Mouse (Mus musculus): ENCODE measurements at regions not wholly inside any gene's neighbourhood (a gene's known extent, or its start where the extent isn't known, plus 50 kb on each side); places are given as distances from the start of the nearest gene placed in this dataset.

DNA sequence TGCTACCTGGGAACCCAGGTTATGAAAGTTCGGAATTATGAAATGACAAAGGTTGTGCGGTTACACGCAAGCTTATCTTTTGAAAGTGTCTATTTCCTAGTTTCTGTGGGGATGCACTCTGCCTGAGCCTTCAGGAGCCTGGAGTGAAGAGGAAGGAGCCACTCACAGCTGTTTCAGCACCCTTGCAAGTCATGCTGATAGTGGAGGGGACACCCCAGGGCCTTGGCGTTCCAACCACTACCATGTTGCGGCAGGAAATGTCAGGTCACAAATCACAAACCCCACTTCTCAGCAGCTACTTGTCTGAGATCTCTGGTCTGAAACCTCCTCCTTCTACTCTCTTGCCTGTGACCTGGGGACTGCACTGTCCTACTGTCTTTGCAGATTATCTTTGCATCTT, 178.3 kb downstream of the Pten start:
- ATAC-seq (replicated peaks; ENCODE audit: low read depth, poor library complexity, severe bottlenecking), result peak; percentile 96

DNA sequence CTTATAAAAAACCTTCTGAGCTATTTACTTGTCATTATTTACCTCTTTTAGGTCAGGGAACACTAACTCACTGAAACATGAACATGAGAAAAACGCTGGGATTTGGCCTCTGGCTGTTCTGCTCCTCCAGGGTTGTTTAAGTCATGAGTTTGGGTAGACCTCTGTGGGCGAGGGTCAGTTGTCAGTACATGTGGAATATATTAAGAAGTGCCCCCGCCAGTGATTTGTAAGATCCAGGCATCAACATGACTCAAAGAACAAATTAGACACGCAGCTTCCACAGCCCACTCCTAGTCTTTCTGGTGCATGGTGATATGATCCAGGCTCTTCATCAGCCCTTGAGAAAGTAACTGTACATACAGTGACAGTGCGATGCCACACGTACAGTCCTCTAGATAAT, 180.3 kb downstream of the Pten start:
- no peak for ATAC-seq (replicated peaks; ENCODE audit: low read depth, poor library complexity, severe bottlenecking)

DNA sequence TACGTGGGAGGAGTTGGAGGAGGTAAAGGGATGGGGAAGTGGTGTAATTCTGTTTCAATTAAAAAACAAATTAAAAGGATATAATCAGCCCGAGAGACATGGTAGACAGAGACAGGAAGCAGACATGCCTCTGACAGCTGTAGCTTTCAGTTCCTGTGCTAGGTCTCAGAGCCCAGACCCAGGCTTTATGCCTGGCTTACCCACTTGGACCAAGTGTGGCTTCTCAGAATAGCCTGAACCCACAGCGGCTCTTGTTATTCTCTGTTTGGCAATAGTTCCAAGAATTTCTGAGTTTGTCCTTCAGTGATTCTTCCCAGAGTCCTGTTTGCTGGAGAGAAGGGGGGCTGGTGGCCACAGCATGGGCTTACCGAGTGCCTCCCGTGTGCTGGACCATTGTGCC, 182.4 kb downstream of the Pten start:
- ATAC-seq (replicated peaks; ENCODE audit: low read depth, poor library complexity, severe bottlenecking), result peak; percentile 48

DNA sequence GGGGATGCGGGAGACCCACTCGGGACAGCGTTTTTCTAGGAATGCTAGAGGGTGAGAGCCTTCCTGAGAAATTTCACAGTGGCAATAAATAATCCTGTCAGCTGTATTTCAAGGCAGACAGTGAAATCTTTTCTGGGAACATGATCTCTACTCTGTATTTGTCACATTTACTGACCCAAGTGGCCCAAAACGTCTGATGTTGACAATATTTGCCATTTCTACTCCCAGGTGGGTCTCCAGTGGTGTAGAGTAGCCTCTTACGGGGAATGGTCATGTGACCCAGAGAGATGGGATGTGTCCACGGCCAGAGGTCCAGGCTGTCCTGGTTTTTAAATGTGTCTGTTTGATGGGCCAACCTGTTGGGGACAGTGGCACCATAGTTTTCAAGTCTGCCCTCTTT, 183.5 kb downstream of the Pten start:
- ATAC-seq (replicated peaks; ENCODE audit: low read depth, poor library complexity, severe bottlenecking), result no peak

DNA sequence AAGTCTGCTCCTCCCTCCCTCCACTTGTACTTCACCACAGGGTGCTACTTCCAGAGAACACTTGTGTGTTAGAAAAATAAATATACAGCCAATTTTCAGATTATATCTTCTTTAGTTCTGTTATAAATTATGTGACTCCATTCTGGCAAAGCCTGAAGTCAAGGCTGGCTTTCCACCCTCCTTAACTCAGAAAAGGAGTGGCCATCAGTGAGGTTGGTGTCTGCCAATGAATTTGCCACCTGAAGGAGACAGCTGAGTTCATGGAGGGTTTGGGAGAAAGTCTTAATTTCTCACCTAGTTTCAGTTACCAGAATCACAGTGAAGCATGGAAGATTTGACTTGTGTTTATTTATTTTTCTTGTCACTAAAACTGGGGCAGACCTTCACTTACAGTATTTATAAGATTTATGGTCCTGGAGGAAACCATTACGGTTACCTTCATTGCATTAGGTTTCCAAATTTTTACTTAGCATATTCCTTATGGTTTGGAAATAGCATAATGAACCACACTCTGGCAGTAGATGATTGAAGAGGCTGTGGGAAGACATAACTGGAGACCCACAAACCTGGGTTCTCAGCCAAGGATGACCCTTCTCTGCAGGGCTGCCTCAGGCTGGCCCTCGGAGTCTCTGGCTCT, 186.4 kb downstream of the Pten start:
- no peak for ATAC-seq (replicated peaks; ENCODE audit: low read depth, poor library complexity, severe bottlenecking)

DNA sequence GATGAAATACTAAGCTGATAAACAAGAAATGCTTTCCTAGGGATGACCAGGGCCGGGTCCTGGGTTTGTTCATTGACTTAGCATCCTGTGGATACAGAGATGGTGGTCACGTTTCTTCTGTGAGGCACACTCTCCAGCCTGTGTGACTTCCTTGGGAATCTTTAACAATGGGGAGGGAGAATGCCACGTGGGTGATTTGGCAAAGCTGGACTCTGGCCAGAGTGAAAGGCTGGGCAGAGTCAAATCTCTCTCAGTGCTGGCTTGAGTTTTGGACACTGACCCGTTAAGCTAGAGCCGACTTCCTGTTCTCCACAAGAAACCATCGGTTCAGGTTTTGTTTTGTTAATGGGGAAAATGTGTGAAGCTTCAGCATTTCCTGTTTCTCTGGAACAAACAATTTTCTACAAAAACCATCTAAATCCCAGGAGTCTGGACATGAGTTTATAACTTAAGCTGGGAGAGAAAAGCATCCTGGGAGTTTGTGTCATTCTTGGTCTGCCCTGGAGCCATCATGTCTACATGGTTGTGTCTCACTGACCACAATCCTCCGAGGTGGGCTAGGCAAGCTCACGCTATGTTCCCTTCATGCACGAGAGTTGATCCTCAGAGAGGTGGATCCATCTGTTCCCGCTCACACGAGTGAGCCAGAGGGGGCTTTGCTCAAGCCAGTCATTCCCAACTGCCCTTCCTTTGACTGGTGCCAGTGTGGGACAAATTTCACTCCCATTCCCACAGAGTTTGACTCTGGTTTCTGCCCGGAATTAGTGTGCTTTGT, 190.0 kb downstream of the Pten start:
- no peak for ATAC-seq (replicated peaks; ENCODE audit: low read depth, poor library complexity, severe bottlenecking)

DNA sequence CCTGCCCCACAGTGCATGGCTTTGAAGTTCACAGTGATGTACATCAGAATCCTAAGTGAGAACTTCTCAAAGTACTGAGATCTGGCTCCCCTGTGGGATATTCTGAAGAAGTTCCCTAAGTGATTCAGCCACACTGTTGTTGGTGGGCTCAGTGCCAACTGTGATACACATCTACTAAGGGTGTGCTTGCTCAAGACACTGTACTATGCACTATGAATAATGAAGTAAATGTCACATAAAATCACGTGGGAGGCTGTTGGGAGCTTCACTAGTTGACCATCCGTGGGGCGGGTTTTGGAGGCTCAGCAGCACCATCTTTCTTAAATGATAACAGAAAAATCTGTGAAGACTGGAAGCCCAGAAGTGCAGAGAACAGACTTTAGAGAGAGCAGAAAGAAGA, 193.0 kb downstream of the Pten start:
- ATAC-seq (replicated peaks; ENCODE audit: low read depth, poor library complexity, severe bottlenecking), result peak; percentile 36

DNA sequence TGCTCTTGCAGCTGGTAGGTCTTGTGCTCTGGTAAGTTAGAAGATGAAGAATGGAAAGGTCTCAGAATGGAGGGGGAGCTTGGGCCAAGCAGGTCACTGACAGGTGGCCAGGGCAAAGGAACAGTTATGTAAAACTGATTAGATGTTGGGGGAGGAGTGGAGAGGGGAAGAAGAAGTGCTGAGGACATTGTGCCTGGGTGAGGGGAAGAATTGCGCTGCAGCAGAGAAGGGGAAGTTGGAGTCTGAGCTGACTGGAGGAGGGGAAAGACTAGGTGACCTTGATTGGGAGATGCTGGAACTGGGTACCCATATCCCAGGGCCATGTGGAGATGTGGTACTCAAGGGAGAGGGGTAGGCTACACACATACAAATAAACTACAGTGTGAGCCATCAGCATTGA, 193.5 kb downstream of the Pten start:
- ATAC-seq (replicated peaks; ENCODE audit: low read depth, poor library complexity, severe bottlenecking), result peak; percentile 61

DNA sequence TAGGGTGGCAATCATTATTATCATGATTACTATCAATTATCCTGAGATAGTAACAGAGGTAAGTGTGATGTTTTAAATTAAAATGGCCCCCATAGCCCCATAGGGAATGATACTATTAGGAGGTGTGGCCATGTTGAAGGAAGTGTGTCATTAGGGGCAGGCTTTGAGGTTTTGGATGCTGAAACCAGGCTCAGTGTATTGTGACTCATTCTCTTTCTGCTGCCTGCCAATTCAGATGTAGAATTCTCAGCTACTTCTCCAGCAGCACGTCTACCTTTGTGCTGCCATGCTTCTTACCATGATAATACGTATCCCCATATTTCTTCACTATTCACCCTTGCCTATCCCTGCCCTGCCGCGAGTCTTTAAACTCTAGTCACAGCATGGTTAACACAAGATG, 195.1 kb downstream of the Pten start:
- no peak for ATAC-seq (replicated peaks; ENCODE audit: low read depth, poor library complexity, severe bottlenecking)

DNA sequence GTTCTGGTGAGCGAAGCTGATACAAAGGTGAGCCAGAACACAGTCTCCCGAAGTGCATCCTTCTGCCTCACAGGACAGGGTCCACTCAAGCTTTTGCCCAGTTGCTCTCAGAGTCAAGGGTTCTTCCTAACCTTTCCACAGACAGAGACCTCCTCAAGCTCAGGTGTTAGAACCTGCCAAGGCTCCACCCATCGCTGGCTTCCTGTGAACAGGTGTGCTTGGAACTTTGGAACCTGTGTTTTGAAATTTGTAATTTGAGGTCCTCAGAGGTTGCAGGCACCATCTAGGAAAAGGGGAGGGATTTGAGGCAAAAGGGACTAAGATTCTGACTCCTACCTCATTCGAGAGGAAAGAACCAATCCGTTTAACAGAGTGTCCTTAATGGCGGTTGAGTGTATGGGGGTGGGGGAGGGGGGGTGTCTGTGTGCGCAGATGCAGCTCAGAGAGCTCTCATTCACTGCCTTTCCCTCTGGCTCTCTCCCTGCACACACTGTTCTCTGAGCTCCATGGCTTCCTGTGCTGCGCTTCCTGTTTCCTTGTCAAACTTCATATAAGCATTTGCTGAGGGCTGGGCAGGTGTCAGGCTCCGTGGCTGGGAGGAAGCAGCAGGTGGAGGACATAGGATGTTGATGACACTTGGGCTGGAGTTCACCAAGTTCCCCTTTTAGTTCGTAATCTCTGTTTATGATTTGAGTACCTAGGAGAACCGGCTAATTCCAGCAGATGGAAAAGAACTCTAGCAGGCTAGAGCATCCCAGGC, 195.8 kb downstream of the Pten start:
- ATAC-seq (replicated peaks; ENCODE audit: low read depth, poor library complexity, severe bottlenecking), result peak; percentile 58

DNA sequence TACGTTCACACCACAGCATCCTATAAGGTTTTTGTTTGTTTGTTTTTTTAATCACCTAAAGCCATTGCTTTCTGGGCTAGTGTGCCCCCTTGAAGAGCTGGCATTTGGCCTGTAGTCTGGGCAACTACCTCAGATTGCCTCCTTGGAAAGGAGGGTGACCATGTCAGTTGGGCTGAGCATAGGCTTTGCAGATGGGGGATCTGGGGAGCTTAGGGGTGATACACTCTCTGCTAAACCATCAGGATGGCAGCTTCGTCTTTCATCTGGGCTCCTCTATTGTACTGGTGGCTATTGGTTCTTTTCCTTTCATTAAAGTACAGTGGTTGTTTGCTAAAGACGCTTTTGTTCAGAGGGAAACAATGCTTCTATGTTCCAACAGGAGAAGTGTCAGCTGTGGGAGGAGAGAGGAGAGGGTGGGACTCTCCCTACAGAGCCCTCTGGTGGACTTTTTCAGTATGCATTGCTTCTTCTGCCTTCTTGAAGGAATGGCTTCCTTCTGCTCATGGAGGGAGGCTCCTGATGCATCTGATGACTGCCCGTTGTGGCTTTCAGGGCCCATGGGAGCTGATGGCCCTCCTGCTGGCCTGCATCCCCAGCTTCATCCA, 196.8 kb downstream of the Pten start:
- ATAC-seq (replicated peaks; ENCODE audit: low read depth, poor library complexity, severe bottlenecking), result peak; percentile 51

DNA sequence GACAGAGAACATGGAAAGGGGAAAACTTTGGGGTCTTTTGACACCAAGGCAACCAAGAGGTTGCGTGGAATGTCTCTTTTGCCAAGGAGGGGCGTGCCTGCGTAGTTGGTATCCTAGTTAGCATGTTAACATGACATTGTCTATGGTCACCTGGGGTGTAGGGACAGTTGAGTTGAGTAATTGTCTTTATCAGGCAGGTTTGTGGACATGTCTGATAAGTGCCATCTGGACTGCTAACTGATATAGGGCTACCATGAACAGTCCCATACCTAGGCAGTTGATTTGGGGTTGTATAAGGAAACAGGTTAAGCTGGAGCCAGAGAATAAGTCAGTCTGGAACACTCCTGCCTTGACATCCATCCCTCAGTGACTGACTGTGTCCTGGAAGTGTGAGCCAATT, 197.6 kb downstream of the Pten start:
- ATAC-seq (replicated peaks; ENCODE audit: low read depth, poor library complexity, severe bottlenecking), result no peak

DNA sequence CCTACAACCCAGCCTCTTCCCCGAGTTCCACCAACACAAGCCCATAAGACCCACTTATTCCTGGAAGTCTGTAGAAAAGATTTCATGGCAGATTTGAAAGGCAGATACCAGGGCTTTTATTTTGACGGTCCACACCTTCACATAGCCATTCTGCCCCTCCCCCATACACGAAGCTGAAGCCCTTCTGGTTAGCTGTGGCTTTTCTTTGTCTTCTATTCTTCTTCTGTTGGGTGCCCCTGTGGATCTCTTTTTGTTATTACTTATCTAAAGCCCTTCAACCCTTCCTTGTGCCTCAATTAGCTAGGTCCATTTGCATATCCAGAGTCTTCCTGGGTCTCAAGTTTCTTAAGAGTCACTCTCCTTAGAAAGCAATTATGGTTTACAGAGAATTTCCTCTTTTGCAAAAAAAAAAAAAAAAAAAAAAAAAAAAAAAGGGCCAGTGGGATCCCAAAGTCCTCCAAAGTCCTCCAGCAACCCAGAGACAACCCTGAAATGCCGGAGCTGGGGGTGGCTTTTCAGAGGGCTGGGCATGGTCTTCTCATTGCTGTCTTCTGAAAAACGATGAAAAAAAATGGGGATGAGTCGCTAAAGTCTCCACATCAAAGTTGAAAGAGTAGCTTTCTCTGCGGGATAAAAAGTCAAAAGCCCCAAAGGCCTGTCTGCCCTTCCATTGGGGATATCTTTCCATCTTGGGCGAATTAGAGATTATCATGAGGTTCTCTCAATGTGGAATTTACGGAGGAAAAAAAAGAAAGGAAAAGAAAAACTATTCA, 199.0 kb downstream of the Pten start:
- no peak for ATAC-seq (replicated peaks; ENCODE audit: low read depth, poor library complexity, severe bottlenecking)

DNA sequence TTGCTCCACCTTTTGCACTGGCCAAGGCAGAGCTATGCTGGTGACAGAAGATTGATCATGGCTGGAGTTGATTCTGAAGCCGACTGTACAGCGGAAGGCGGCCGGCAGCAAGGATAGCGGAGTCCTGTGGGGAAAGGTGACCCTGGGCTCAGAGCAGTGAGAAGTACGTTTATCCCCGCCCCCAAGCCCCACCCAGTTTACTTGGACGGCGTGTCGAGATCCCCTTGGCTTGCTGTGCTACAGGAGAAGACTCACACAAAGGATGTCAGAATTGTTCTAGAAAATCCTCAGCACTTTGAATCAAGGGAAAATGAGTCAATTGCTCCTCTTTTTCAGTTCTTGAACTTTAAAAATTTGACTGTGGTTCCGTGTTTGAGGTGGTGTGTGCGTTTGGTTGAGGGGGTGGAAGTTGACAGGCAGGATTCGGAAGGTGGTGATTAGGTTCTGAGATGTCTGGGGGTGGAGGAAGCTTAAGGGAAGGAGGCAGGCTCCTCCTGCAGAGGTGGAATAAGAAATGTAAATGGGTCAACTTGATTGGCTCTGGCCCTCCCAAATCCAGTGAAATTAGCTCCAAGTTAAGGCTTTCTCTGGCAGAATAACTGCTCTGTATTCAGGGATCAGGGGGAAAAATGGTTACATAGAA, 199.7 kb downstream of the Pten start:
- ATAC-seq (replicated peaks; ENCODE audit: low read depth, poor library complexity, severe bottlenecking), result no peak

DNA sequence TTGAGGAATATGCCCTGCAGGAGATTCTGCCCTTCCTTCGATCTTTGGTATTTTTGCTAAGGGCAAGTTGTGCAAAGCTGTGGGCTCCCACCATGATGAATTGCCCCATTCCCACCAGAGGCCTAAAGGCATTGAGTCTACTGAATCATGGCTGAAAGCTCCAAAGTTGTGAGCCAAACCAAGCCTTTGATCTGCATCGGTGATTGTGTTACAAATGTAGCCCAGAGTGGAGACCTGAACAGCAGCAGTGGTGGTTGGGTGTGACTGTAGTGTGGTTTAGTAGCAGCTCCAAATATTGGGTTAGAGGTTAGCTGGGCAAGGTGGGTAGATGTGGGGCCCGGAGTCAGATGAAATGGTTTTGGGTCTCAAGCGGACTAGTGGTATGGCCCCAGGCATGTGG, 201.0 kb downstream of the Pten start:
- no peak for ATAC-seq (replicated peaks; ENCODE audit: low read depth, poor library complexity, severe bottlenecking)

DNA sequence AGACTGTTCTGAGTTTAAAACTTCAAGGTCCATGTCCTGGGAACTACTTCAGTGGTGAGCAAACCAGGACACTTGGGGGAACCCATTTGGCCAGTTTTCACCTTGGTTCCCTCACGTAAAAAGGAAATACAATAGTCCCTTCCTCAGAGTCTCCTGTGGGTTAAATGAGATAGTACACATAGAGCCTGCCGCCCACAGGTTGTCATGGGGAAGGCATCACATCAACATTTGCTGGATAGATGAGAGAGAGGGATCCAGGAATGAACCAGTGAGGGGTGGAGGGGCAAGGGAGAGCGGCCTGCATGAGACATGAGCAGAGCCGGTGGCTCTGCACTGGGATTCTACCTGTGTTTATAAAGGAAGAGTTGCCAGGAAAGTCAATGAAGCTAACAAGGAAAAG, 201.5 kb downstream of the Pten start:
- no peak for ATAC-seq (replicated peaks; ENCODE audit: low read depth, poor library complexity, severe bottlenecking)

DNA sequence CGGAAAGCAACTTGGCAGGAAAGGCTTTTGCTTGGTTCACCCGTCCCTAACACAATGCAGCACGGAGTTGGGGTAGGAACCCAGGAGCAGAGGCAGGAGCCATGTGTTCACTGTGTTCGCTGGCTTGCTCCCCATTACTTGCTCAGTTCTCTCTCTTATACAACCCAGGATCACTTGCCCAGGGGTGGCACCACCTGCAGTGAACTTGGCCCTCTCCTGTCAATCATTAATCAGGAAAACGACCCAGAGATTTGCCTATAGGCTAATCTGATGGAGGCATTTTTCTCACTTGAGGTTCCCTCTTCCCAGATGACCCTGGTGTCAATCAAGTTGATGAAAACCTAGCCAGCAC, 202.5 kb downstream of the Pten start:
- ATAC-seq (replicated peaks; ENCODE audit: low read depth, poor library complexity, severe bottlenecking), result no peak

DNA sequence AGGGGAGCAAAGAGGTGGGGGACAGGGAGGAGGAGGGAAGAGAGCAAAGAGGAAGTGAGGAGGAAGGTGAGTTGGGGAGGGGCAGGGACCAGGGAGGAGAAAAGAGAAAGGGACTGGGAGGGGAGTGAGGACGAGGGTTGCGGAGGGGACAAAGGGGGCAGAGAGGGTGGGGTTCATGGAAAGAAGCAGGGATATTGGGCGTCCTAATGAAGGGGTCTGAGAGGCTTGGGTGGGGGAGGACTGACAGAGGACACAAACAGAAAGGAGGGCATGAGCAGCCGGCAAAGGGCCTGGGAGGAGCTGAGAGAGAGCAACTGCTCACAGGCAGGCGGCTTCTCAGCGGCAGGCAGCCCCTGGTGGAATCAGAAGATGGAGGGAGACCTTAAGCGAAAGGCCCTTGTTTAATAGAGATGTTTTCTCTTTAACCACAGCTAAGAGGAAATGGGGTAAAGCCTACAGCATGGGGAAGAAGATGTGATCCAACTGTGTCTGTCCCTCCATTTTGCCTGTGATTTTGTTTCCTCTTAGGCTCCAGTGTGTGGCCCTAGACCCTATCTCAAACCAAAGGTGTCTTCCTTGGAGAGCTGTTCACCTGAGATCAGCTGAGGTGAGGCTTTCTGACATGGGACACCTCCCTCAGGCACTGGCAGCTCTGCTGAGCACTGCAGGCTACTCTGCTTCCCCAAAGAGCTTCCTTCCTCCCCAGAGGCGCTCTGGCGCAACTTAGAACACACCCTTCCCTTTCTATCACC, 203.1 kb downstream of the Pten start:
- peak; percentile 36 for ATAC-seq (replicated peaks; ENCODE audit: low read depth, poor library complexity, severe bottlenecking)

DNA sequence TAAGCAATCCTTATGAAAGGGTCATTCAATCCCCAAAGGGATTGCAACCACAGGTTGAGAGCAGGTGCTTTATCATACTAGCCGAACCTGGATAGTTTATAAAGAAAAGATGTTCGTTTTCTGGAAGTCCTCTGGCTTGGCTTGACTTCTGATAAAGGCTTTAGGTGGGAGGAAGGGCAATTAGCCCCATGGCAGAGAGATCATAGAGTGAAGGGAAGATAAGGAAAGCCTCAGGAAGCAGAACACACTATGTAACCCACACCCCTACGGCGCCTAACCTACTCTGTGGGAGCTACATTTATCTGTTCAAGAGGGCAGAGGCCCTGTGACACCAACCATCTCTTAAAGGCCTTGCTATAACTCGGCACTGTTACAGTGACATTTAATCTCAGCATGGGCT, 204.2 kb downstream of the Pten start:
- ATAC-seq (replicated peaks; ENCODE audit: low read depth, poor library complexity, severe bottlenecking), result 0 out of 2 replicates have a peak, but pooled peaks have one; percentile 20

Data from common myeloid progenitor, adult 5-6 weeks (primary cell).